Mouse (Mus musculus) kidney, embryonic 16.5 days (tissue): ENCODE results near the gene Gm20388. TPM values are rescaled to one million over a fixed set of nuclear protein-coding genes. Genes with fewer than 3 reads are reported as not detected.
A peak's percentile ranks its signal among the peaks of the same experiment; 100 is the strongest.

ENCODE experiments used
- ATAC-seq: fragments of 200-750 bp; cut with Nextera tagmentation; 2 replicates; pipeline ENCODE4 v1.8.0; 2017; ENCODE audit warnings: moderate TSS enrichment; ENCODE audit not compliant: low FRiP score, low TSS enrichment
- H3K27ac ChIP-seq: fragments of 300-500 bp; sonication (generic); 2 replicates; pipeline ENCODE4 v1.5.1; 2014; ENCODE audit warnings: low read length
- H3K27me3 ChIP-seq: fragments of 300-500 bp; sonication (generic); 2 replicates; pipeline ENCODE4 v1.6.1; 2014; ENCODE audit warnings: low read length, control low read depth, mixed read lengths; ENCODE audit not compliant: insufficient read depth
- H3K36me3 ChIP-seq: fragments of 300-500 bp; sonication (generic); 2 replicates; pipeline ENCODE4 v1.6.1; 2014; ENCODE audit warnings: low read length, control low read depth, mixed read lengths; ENCODE audit not compliant: insufficient read depth
- H3K4me1 ChIP-seq: fragments of 300-500 bp; sonication (generic); 2 replicates; pipeline ENCODE4 v1.6.1; 2014; ENCODE audit warnings: low read length, control low read depth, mixed read lengths; ENCODE audit not compliant: insufficient read depth
- H3K4me2 ChIP-seq: fragments of 300-500 bp; sonication (generic); replicated peaks from 2 replicates; pipeline ENCODE4 v1.6.1; 2014; ENCODE audit warnings: low read depth, low read length
- H3K4me3 ChIP-seq: fragments of 300-500 bp; sonication (generic); 2 replicates; pipeline ENCODE4 v1.5.1; 2014; ENCODE audit warnings: mild to moderate bottlenecking, low read length
- H3K9ac ChIP-seq: fragments of 300-500 bp; sonication (generic); replicated peaks from 2 replicates; pipeline ENCODE4 v1.6.1; 2014; ENCODE audit warnings: low read length
- H3K9me3 ChIP-seq: fragments of 300-500 bp; sonication (generic); 2 replicates; pipeline ENCODE4 v1.6.1; 2016; ENCODE audit warnings: low read length, control low read depth
- WGBS: fragments of 180-500 bp; shearing (Covaris S2); extraction: QIAGEN DNeasy Blood & Tissue Kit; methylation state at CpG from one replicate; pipeline ENCODE4 v1.1.7; 2014; 5-methylcytosine and 5-hydroxymethylcytosine counted together
- polyA plus RNA-seq: library from polyadenylated mRNA; unstranded; fragments of >200 nt; fragmentation: Nextera tagmentation; extraction: Ambion mirVana; gene quantifications from 2 replicates; pipeline ENCODE4 v1.2.1, GENCODE M21; 2015

Gm20388 gene
- polyA plus RNA-seq, 1 experiment from 2014 or later = 7.7 TPM

- H3K4me2 ChIP-seq = no peak overlapping the region
- H3K27ac ChIP-seq = no peak overlapping the region
- H3K9me3 ChIP-seq = no peaks in the 10 kb centered on the region
- H3K27me3 ChIP-seq = no peaks in the 10 kb centered on the region
- no peak overlapping the region for H3K9ac ChIP-seq
- ATAC-seq = no peak
- H3K4me3 ChIP-seq = no peak overlapping the region
- 92% methylated on average over 32 of the region's 32 CpGs for WGBS
- H3K4me1 ChIP-seq = no peaks in the 10 kb centered on the region
- peaks cover 43% of the 10 kb centered on the region for H3K36me3 ChIP-seq
Measured at GRCm38 (mm10) chr8:121553831-121554475, 1643.3 kb downstream of the Gm20388 start.

GRCm38 (mm10) chr8:121557746-121558145 lies 1647.1 kb downstream of the Gm20388 start:
- ATAC-seq = no peak
- WGBS = 81% methylated on average over 11 of the region's 11 CpGs

GRCm38 (mm10) chr8:121558538-121558937 lies 1647.9 kb downstream of the Gm20388 start:
- 84% methylated on average over 16 of the region's 16 CpGs for WGBS
- no peak for ATAC-seq
- H3K4me1 ChIP-seq = no peaks in the 10 kb centered on the region
- H3K4me3 ChIP-seq = no peak overlapping the region
- no peaks in the 10 kb centered on the region for H3K27me3 ChIP-seq
- no peaks in the 10 kb centered on the region for H3K9me3 ChIP-seq
- H3K9ac ChIP-seq = no peak overlapping the region
- no peak overlapping the region for H3K27ac ChIP-seq
- no peak overlapping the region for H3K4me2 ChIP-seq
- peaks cover 29% of the 10 kb centered on the region for H3K36me3 ChIP-seq

More at GRCm38 (mm10) chr8:121557746-121558145, 1647.1 kb downstream of the Gm20388 start:
- H3K9ac ChIP-seq = no peak overlapping the region
- peaks cover 32% of the 10 kb centered on the region for H3K36me3 ChIP-seq
- no peaks in the 10 kb centered on the region for H3K27me3 ChIP-seq
- H3K4me2 ChIP-seq = no peak overlapping the region
- H3K4me1 ChIP-seq = no peaks in the 10 kb centered on the region
- H3K9me3 ChIP-seq = no peaks in the 10 kb centered on the region
- H3K27ac ChIP-seq = no peak overlapping the region
- no peak overlapping the region for H3K4me3 ChIP-seq

GRCm38 (mm10) chr8:121559801-121560200 lies 1649.2 kb downstream of the Gm20388 start:
- Histone ChIP-seq H3K4me2 (no peak overlapping the region), H3K27me3 (no peaks in the 10 kb centered on the region), H3K4me3 (no peak overlapping the region), H3K4me1 (no peaks in the 10 kb centered on the region), H3K27ac (no peak overlapping the region), H3K9ac (no peak overlapping the region), H3K36me3 (peaks cover 16% of the 10 kb centered on the region), H3K9me3 (no peaks in the 10 kb centered on the region)
- 92% methylated on average over 12 of the region's 12 CpGs for WGBS
- no peak for ATAC-seq

- H3K4me3 ChIP-seq = no peak overlapping the region
- 92% methylated on average over 7 of the region's 7 CpGs for WGBS
- no peak overlapping the region for H3K9ac ChIP-seq
- ATAC-seq = no peak
- no peak overlapping the region for H3K4me2 ChIP-seq
- no peak overlapping the region for H3K27ac ChIP-seq
- no peaks in the 10 kb centered on the region for H3K27me3 ChIP-seq
- no peaks in the 10 kb centered on the region for H3K9me3 ChIP-seq
- H3K4me1 ChIP-seq = no peaks in the 10 kb centered on the region
- peaks cover 11% of the 10 kb centered on the region for H3K36me3 ChIP-seq
Measured at GRCm38 (mm10) chr8:121560432-121561100, 1649.9 kb downstream of the Gm20388 start.

GRCm38 (mm10) chr8:121561636-121562345 lies 1651.2 kb downstream of the Gm20388 start:
- Histone ChIP-seq H3K9me3 (no peaks in the 10 kb centered on the region), H3K27ac (no peak overlapping the region), H3K4me1 (0 out of 2 replicates have a peak, but pooled peaks cover 5% of the 10 kb centered on the region), H3K9ac (no peak overlapping the region), H3K27me3 (no peaks in the 10 kb centered on the region), H3K4me3 (no peak overlapping the region), H3K36me3 (peaks cover 11% of the 10 kb centered on the region), H3K4me2 (no peak overlapping the region)
- WGBS = 78% methylated on average over 16 of the region's 16 CpGs
- no peak for ATAC-seq

GRCm38 (mm10) chr8:121562941-121563351 lies 1652.3 kb downstream of the Gm20388 start:
- 0 out of 2 replicates have a peak, but pooled peaks have one; percentile 33 for ATAC-seq
- Histone ChIP-seq H3K27me3 (no peaks in the 10 kb centered on the region), H3K9ac (no peak overlapping the region), H3K9me3 (no peaks in the 10 kb centered on the region), H3K4me2 (no peak overlapping the region), H3K36me3 (peaks cover 11% of the 10 kb centered on the region), H3K4me3 (no peak overlapping the region), H3K4me1 (0 out of 2 replicates have a peak, but pooled peaks cover 5% of the 10 kb centered on the region), H3K27ac (no peak overlapping the region)
- 69% methylated on average over 9 of the region's 9 CpGs for WGBS

- H3K9me3 ChIP-seq = no peaks in the 10 kb centered on the region
- no peak overlapping the region for H3K4me2 ChIP-seq
- H3K27me3 ChIP-seq = no peaks in the 10 kb centered on the region
- no peak overlapping the region for H3K4me3 ChIP-seq
- H3K9ac ChIP-seq = no peak overlapping the region
- H3K27ac ChIP-seq = no peak overlapping the region
- 76% methylated on average over 6 of the region's 6 CpGs for WGBS
- ATAC-seq = no peak
- H3K36me3 ChIP-seq = peaks cover 8% of the 10 kb centered on the region
- H3K4me1 ChIP-seq = 0 out of 2 replicates have a peak, but pooled peaks cover 5% of the 10 kb centered on the region
Measured at GRCm38 (mm10) chr8:121563701-121564100, 1653.1 kb downstream of the Gm20388 start.

- H3K9me3 ChIP-seq = no peaks in the 10 kb centered on the region
- WGBS = 62% methylated on average over 6 of the region's 6 CpGs
- no peak overlapping the region for H3K4me3 ChIP-seq
- H3K4me1 ChIP-seq = 0 out of 2 replicates have a peak, but pooled peaks cover 5% of the 10 kb centered on the region
- no peak overlapping the region for H3K27ac ChIP-seq
- ATAC-seq = no peak
- no peaks in the 10 kb centered on the region for H3K27me3 ChIP-seq
- no peak overlapping the region for H3K9ac ChIP-seq
- no peaks in the 10 kb centered on the region for H3K36me3 ChIP-seq
- H3K4me2 ChIP-seq = no peak overlapping the region
Measured at GRCm38 (mm10) chr8:121568321-121568720, 1657.7 kb downstream of the Gm20388 start.
